Mouse (Mus musculus): ENCODE measurements around the gene Itih5. TPM values are rescaled to one million over a fixed set of nuclear protein-coding genes. Genes with fewer than 3 reads are reported as not detected.

Itih5 gene
- total RNA-seq, 2 experiments from 2014 or later = 11.6 to 13.0 TPM

GRCm38 (mm10) chr2:10265881-10266280, 112.5 kb downstream of the Itih5 start:
- intact Hi-C loops (cut with DNase I) = loop anchor here (1.0 kb wide), 1 partner anchor 136 kb away; no protein-coding TSS in a partner anchor
- peak in 1 of 2 experiments; percentile 49 for DNase-seq (ENCODE audit: extremely low spot score in 1 of 2, low spot score in 2 of 2)
- TF ChIP-seq CTCF (IDR thresholded peaks at IDR 0.05) = no peak
- no peak overlapping the region for H3K27ac ChIP-seq
- no peak overlapping the region for H3K4me3 ChIP-seq

- TF ChIP-seq CTCF (IDR thresholded peaks at IDR 0.05) = no peak
- H3K4me3 ChIP-seq = no peak overlapping the region
- intact Hi-C loops (cut with DNase I) = no loop called here
- no peak for DNase-seq (ENCODE audit: extremely low spot score in 1 of 2, low spot score in 2 of 2)
- H3K27ac ChIP-seq = no peak overlapping the region
Observed at GRCm38 (mm10) chr2:10272604-10273115, 119.3 kb downstream of the Itih5 start.

- DNase-seq (ENCODE audit: extremely low spot score in 1 of 2, low spot score in 2 of 2) = no peak
- no peak for TF ChIP-seq CTCF (IDR thresholded peaks at IDR 0.05)
- intact Hi-C loops (cut with DNase I) = no loop called here
- no peak overlapping the region for H3K27ac ChIP-seq
- no peak overlapping the region for H3K4me3 ChIP-seq
Observed at GRCm38 (mm10) chr2:10273541-10274050, 120.2 kb downstream of the Itih5 start.

- intact Hi-C loops (cut with DNase I) = no loop called here
- peak; percentile 22 to 47 for DNase-seq (ENCODE audit: extremely low spot score in 1 of 2, low spot score in 2 of 2)
- TF ChIP-seq CTCF (IDR thresholded peaks at IDR 0.05) = no peak
- H3K4me3 ChIP-seq = no peak overlapping the region
- no peak overlapping the region for H3K27ac ChIP-seq
Observed at GRCm38 (mm10) chr2:10276194-10276593, 122.8 kb downstream of the Itih5 start.

GRCm38 (mm10) chr2:10283686-10284085, 130.3 kb downstream of the Itih5 start:
- intact Hi-C loops (cut with DNase I) = loop anchor here (1.0 kb wide), 1 partner anchor 142 kb away; no protein-coding TSS in a partner anchor
- no peak for TF ChIP-seq CTCF (IDR thresholded peaks at IDR 0.05)
- Histone ChIP-seq H3K27ac (no peak overlapping the region), H3K4me3 (no peak overlapping the region)
- no peak for DNase-seq (ENCODE audit: extremely low spot score in 1 of 2, low spot score in 2 of 2)

- Histone ChIP-seq H3K4me3 (no peak overlapping the region), H3K27ac (no peak overlapping the region)
- peak; percentile 18 to 25 for DNase-seq (ENCODE audit: extremely low spot score in 1 of 2, low spot score in 2 of 2)
- TF ChIP-seq CTCF (IDR thresholded peaks at IDR 0.05) = peak; percentile 48
- intact Hi-C loops (cut with DNase I) = loop anchor here (1.0 to 5.0 kb wide), 2 partner anchors 143 to 1607 kb away; no protein-coding TSS in a partner anchor
Observed at GRCm38 (mm10) chr2:10284636-10285270, 131.4 kb downstream of the Itih5 start.

GRCm38 (mm10) chr2:10285975-10286374, 132.6 kb downstream of the Itih5 start:
- no peak for TF ChIP-seq CTCF (IDR thresholded peaks at IDR 0.05)
- DNase-seq (ENCODE audit: extremely low spot score in 1 of 2, low spot score in 2 of 2) = no peak
- intact Hi-C loops (cut with DNase I) = loop anchor here (5.0 kb wide), 1 partner anchor 1609 kb away; no protein-coding TSS in a partner anchor
- Histone ChIP-seq H3K4me3 (no peak overlapping the region), H3K27ac (no peak overlapping the region)

GRCm38 (mm10) chr2:10288142-10288831, 134.9 kb downstream of the Itih5 start:
- peak; percentile 87 for TF ChIP-seq CTCF (IDR thresholded peaks at IDR 0.05)
- DNase-seq (ENCODE audit: extremely low spot score in 1 of 2, low spot score in 2 of 2) = peak; percentile 72 to 73
- Histone ChIP-seq H3K4me3 (no peak overlapping the region), H3K27ac (no peak overlapping the region)
- intact Hi-C loops (cut with DNase I) = loop anchor here (1.0 to 5.0 kb wide), 3 partner anchors 145 to 1611 kb away; no protein-coding TSS in a partner anchor

GRCm38 (mm10) chr2:10288881-10289280, 135.5 kb downstream of the Itih5 start:
- H3K27ac ChIP-seq = no peak overlapping the region
- no peak overlapping the region for H3K4me3 ChIP-seq
- no peak for DNase-seq (ENCODE audit: extremely low spot score in 1 of 2, low spot score in 2 of 2)
- intact Hi-C loops (cut with DNase I) = loop anchor here (1.0 to 5.0 kb wide), 3 partner anchors 146 to 1612 kb away; no protein-coding TSS in a partner anchor
- no peak for TF ChIP-seq CTCF (IDR thresholded peaks at IDR 0.05)

- no peak overlapping the region for H3K27ac ChIP-seq
- no peak overlapping the region for H3K4me3 ChIP-seq
- no peak for DNase-seq (ENCODE audit: extremely low spot score in 1 of 2, low spot score in 2 of 2)
- TF ChIP-seq CTCF (IDR thresholded peaks at IDR 0.05) = no peak
- intact Hi-C loops (cut with DNase I) = no loop called here
Observed at GRCm38 (mm10) chr2:10290115-10290514, 136.7 kb downstream of the Itih5 start.

- TF ChIP-seq CTCF (IDR thresholded peaks at IDR 0.05) = no peak
- Histone ChIP-seq H3K4me3 (no peak overlapping the region), H3K27ac (no peak overlapping the region)
- no peak for DNase-seq (ENCODE audit: extremely low spot score in 1 of 2, low spot score in 2 of 2)
- intact Hi-C loops (cut with DNase I) = no loop called here
Observed at GRCm38 (mm10) chr2:10293556-10294206, 140.3 kb downstream of the Itih5 start.
